Mouse (Mus musculus) CD4-positive naive resting alpha-beta T cell, adult 76 days (primary cell): ENCODE measurements around the gene Olfr455. TPM values are rescaled to one million over a fixed set of nuclear protein-coding genes. Genes with fewer than 3 reads are reported as not detected.

Experiments
- total RNA-seq: library from RNA; stranded (reverse); gene quantifications from one replicate; pipeline ENCODE4 v1.2.4, GENCODE M21; 2023

Olfr455 gene
- not detected for total RNA-seq

GRCm38 (mm10) chr6:42547461-42547860 is at the start of gene Olfr455:
TSS of gene Olfr455 (minus strand) at chr6:42547587.

GRCm38 (mm10) chr6:42487114-42487513 is 60.3 kb downstream of the Olfr455 start, which contains the start of gene Olfr456:
TSS of gene Olfr456 (minus strand) at chr6:42487214.

Other genes with a start within 250 kb of the Olfr455 start
- gene Fam131b, start 222.9 kb downstream of the Olfr455 start, total RNA-seq: not detected
- 108 TPM for gene Zyx, start 198.0 kb downstream of the Olfr455 start, total RNA-seq
- gene Epha1, start 174.3 kb downstream of the Olfr455 start, total RNA-seq: not detected
- not detected for gene Tas2r143, start 147.3 kb downstream of the Olfr455 start, total RNA-seq
- 0.88 TPM for gene Tas2r135, start 142.2 kb downstream of the Olfr455 start, total RNA-seq
- gene Tas2r126, start 113.1 kb downstream of the Olfr455 start, total RNA-seq: 0.64 TPM
- not detected for gene Olfr458, start 82.4 kb downstream of the Olfr455 start, total RNA-seq
- not detected for gene Olfr457, start 71.3 kb downstream of the Olfr455 start, total RNA-seq
- gene Olfr456, start 60.4 kb downstream of the Olfr455 start, total RNA-seq: not detected
- gene Tcaf3, start 50.1 kb upstream of the Olfr455 start, total RNA-seq: not detected
- not detected for gene Tcaf2, start 97.7 kb upstream of the Olfr455 start, total RNA-seq
- not detected for gene Tcaf1, start 162.5 kb upstream of the Olfr455 start, total RNA-seq
- gene Olfr453, start 191.8 kb upstream of the Olfr455 start, total RNA-seq: not detected
- not detected for gene Olfr38, start 208.8 kb upstream of the Olfr455 start, total RNA-seq
- gene Olfr452, start 237.5 kb upstream of the Olfr455 start, total RNA-seq: not detected